Comparison of ENCODE assay signal across 31 mouse cellular contexts in genomic region chr9:67607786-67608366, GRCm38 (mm10). TPM values are rescaled to one million over a fixed set of nuclear protein-coding genes. Genes with fewer than 3 reads are reported as not detected.
DNase-seq lines count a peak whose midpoint lies in the region; ATAC-seq and TF ChIP-seq lines count a peak whose summit lies in the region.
"Had no signal": no experiment of that assay in that cellular context is flagged by ENCODE, and none has a peak within 500 bp of the region (broad histone marks: within the 10 kb centered on the region; RNA-seq: fewer than 3 reads in every experiment).

No protein-coding gene starts in this region.

- H3K27me3 ChIP-seq in heart, embryonic 14.5 days (ENCODE audit: control insufficient read depth, insufficient read depth, low read length), result no peaks in the 10 kb centered on the region
- H3K27me3 ChIP-seq in midbrain, embryonic 11.5 days (ENCODE audit: control insufficient read depth, insufficient read depth, low read length), result no peaks in the 10 kb centered on the region
- H3K27me3 ChIP-seq in midbrain, embryonic 16.5 days (ENCODE audit: control insufficient read depth, insufficient read depth, low read depth, low read length), result no peaks in the 10 kb centered on the region
- H3K27me3 ChIP-seq in liver, embryonic 11.5 days (replicated peaks; ENCODE audit: control insufficient read depth, insufficient read depth, low read length), result no peaks in the 10 kb centered on the region
- H3K27me3 ChIP-seq: embryonic facial prominence, embryonic 15.5 days; forebrain, embryonic 12.5 days; limb, embryonic 15.5 days; neural tube, embryonic 15.5 days; Patski; stomach, embryonic 15.5 days had no signal

- no peak for DNase-seq in gastrocnemius, adult 2 months
- DNase-seq in gastrocnemius, adult 18-20 months (ENCODE audit: low spot score), result no peak
- no peak for DNase-seq in heart, postnatal 25 days (ENCODE audit: low spot score)
- peak; percentile 21 for DNase-seq in midbrain, embryonic 11.5 days (ENCODE audit: low spot score, missing footprints)
- DNase-seq in mesoderm, embryonic 11.5 days (ENCODE audit: low read depth, low spot score), result peak; percentile 52
- no peak for DNase-seq in liver, embryonic 11.5 days (ENCODE audit: low spot score)
- DNase-seq: adrenal gland, postnatal 25 days; cerebellum, adult 18-20 months; cerebellum, postnatal 10 days; forebrain, postnatal 0 days; gastrocnemius, postnatal 14 days; kidney, adult 18-20 months; left cerebral cortex, postnatal 4 days; lung, adult 2 months; lung, postnatal 10 days; retina, postnatal 1 day; right cerebral cortex, postnatal 25 days; thymus, postnatal 14 days had no signal

- H3K4me1 ChIP-seq in heart, embryonic 14.5 days (ENCODE audit: control insufficient read depth in 2 of 2, insufficient read depth in 2 of 2, low read length in 2 of 2), result peaks cover 10 to 22% of the 10 kb centered on the region in 2 experiments
- no peaks in the 10 kb centered on the region for H3K4me1 ChIP-seq in midbrain, embryonic 11.5 days (ENCODE audit: control insufficient read depth, insufficient read depth, low read length)
- no peaks in the 10 kb centered on the region for H3K4me1 ChIP-seq in midbrain, embryonic 16.5 days (ENCODE audit: control insufficient read depth, insufficient read depth, low read length)
- no peaks in the 10 kb centered on the region for H3K4me1 ChIP-seq in liver, embryonic 11.5 days (replicated peaks; ENCODE audit: control insufficient read depth, insufficient read depth, low read length)
- H3K4me1 ChIP-seq: forebrain, embryonic 12.5 days had no signal

- no peaks in the 10 kb centered on the region for H3K36me3 ChIP-seq in heart, embryonic 14.5 days (ENCODE audit: control insufficient read depth, insufficient read depth, low read length)
- no peaks in the 10 kb centered on the region for H3K36me3 ChIP-seq in midbrain, embryonic 11.5 days (ENCODE audit: control insufficient read depth, insufficient read depth, low read length)
- H3K36me3 ChIP-seq in midbrain, embryonic 16.5 days (ENCODE audit: control insufficient read depth, insufficient read depth, low read length), result no peaks in the 10 kb centered on the region
- no peaks in the 10 kb centered on the region; the same call in 1 of the 2 replicates for H3K36me3 ChIP-seq in liver, embryonic 11.5 days (ENCODE audit: control insufficient read depth, insufficient read depth, low read length)
- H3K36me3 ChIP-seq: embryonic facial prominence, embryonic 15.5 days; forebrain, embryonic 12.5 days; limb, embryonic 15.5 days; neural tube, embryonic 15.5 days; stomach, embryonic 15.5 days had no signal

- H3K27ac ChIP-seq in gastrocnemius, adult 2 months, result peak overlapping the region; percentile 57
- H3K27ac ChIP-seq in heart, embryonic 14.5 days (replicated peaks in 1 of 2; ENCODE audit: control insufficient read depth in 1 of 2, insufficient read depth in 1 of 2, low read depth in 2 of 2, low read length in 2 of 2), result peak overlapping the region; percentile 21 to 32; a peak in 1 of 4 replicates
- H3K27ac ChIP-seq in midbrain, embryonic 11.5 days (ENCODE audit: low read depth, low read length), result no peak overlapping the region
- H3K27ac ChIP-seq in midbrain, embryonic 16.5 days (ENCODE audit: low read length), result no peak overlapping the region
- H3K27ac ChIP-seq in liver, embryonic 11.5 days (ENCODE audit: low read depth, low read length), result no peak overlapping the region
- H3K27ac ChIP-seq: embryonic facial prominence, embryonic 15.5 days; forebrain, embryonic 12.5 days; limb, embryonic 15.5 days; liver, embryonic 14.5 days; macrophage; neural tube, embryonic 15.5 days; stomach, embryonic 15.5 days had no signal

- no peak for ATAC-seq in heart, embryonic 14.5 days (ENCODE audit: insufficient number of reproducible peaks, insufficient read depth, low FRiP score, low read depth)
- ATAC-seq in midbrain, embryonic 11.5 days (ENCODE audit: low FRiP score), result no peak
- no peak for ATAC-seq in midbrain, embryonic 16.5 days
- no peak for ATAC-seq in liver, embryonic 11.5 days (replicated peaks; ENCODE audit: low FRiP score)
- ATAC-seq: forebrain, postnatal 0 days; hindbrain, embryonic 16.5 days; Patski had no signal

- no peak overlapping the region for H3K4me3 ChIP-seq in gastrocnemius, adult 2 months
- no peak overlapping the region for H3K4me3 ChIP-seq in heart, embryonic 14.5 days (ENCODE audit: control insufficient read depth in 1 of 2, insufficient read depth in 1 of 2, low read depth in 1 of 2, low read length in 2 of 2)
- H3K4me3 ChIP-seq in midbrain, embryonic 11.5 days (ENCODE audit: low read depth, low read length), result no peak overlapping the region
- no peak overlapping the region for H3K4me3 ChIP-seq in midbrain, embryonic 16.5 days (ENCODE audit: low read depth, low read length)
- H3K4me3 ChIP-seq in liver, embryonic 11.5 days (ENCODE audit: low read depth, low read length), result no peak overlapping the region
- H3K4me3 ChIP-seq: embryonic facial prominence, embryonic 15.5 days; forebrain, embryonic 12.5 days; limb, embryonic 15.5 days; neural tube, embryonic 15.5 days; stomach, embryonic 15.5 days had no signal

- no peaks in the 10 kb centered on the region for H3K9me3 ChIP-seq in heart, embryonic 14.5 days (ENCODE audit: control insufficient read depth, low read length)
- no peaks in the 10 kb centered on the region for H3K9me3 ChIP-seq in midbrain, embryonic 11.5 days (ENCODE audit: control insufficient read depth, low read length)
- H3K9me3 ChIP-seq in midbrain, embryonic 16.5 days (replicated peaks; ENCODE audit: control insufficient read depth, low read length, poor library complexity, severe bottlenecking), result no peaks in the 10 kb centered on the region
- H3K9me3 ChIP-seq in liver, embryonic 11.5 days (ENCODE audit: control insufficient read depth, low read length), result no peaks in the 10 kb centered on the region
- H3K9me3 ChIP-seq: embryonic facial prominence, embryonic 15.5 days; forebrain, embryonic 12.5 days; limb, embryonic 15.5 days; neural tube, embryonic 15.5 days; stomach, embryonic 15.5 days had no signal

- peak overlapping the region; percentile 12; the same call in 1 of the 2 replicates for H3K9ac ChIP-seq in heart, embryonic 14.5 days (ENCODE audit: low read length)
- H3K9ac ChIP-seq in midbrain, embryonic 11.5 days (ENCODE audit: low read length), result no peak overlapping the region
- H3K9ac ChIP-seq in midbrain, embryonic 16.5 days (ENCODE audit: low read depth, low read length), result no peak overlapping the region
- H3K9ac ChIP-seq in liver, embryonic 11.5 days (ENCODE audit: low read depth, low read length), result no peak overlapping the region
- H3K9ac ChIP-seq: embryonic facial prominence, embryonic 15.5 days; forebrain, embryonic 12.5 days; forebrain, postnatal 0 days; limb, embryonic 15.5 days; liver, embryonic 14.5 days; neural tube, embryonic 15.5 days; stomach, embryonic 15.5 days had no signal

- 53% methylated on average over 9 of the region's 9 CpGs for WGBS in heart, embryonic 14.5 days
- WGBS in midbrain, embryonic 11.5 days, result 81% methylated on average over 9 of the region's 9 CpGs
- WGBS in midbrain, embryonic 16.5 days, result 81% methylated on average over 9 of the region's 9 CpGs
- WGBS in liver, embryonic 11.5 days, result 82% methylated on average over 9 of the region's 9 CpGs

- intact Hi-C loops in gastrocnemius, adult 2 months (cut with DNase I), result no loop called here
- intact Hi-C loops in heart, postnatal 25 days (cut with DNase I), result no loop called here

- no peak for TF ChIP-seq CTCF in gastrocnemius, adult 2 months (IDR thresholded peaks at IDR 0.05)

- H3K4me2 ChIP-seq in heart, embryonic 14.5 days (ENCODE audit: low read length), result no peak overlapping the region
- H3K4me2 ChIP-seq in midbrain, embryonic 11.5 days, result no peak overlapping the region
- no peak overlapping the region for H3K4me2 ChIP-seq in midbrain, embryonic 16.5 days (ENCODE audit: low read length)
- H3K4me2 ChIP-seq in liver, embryonic 11.5 days, result no peak overlapping the region
- H3K4me2 ChIP-seq: embryonic facial prominence, embryonic 15.5 days; forebrain, embryonic 12.5 days; limb, embryonic 15.5 days; neural tube, embryonic 15.5 days; stomach, embryonic 15.5 days had no signal

RNA-seq across cellular contexts. Expression of gene Tln2, which starts 48.4 kb away (rescaled TPM):
- total RNA-seq in gastrocnemius, adult 2 months (2021), result 10 to 100 TPM; 82.5 to 83.1 TPM
- total RNA-seq in gastrocnemius, adult 18-20 months (2021), result 10 to 100 TPM; 62.3 to 75.9 TPM
- 66.0 and 76.0 TPM in 2 replicates for polyA plus RNA-seq in heart, embryonic 14.5 days (2014; fragmentation: Nextera tagmentation; extraction: Ambion mirVana)
- total RNA-seq in heart, postnatal 25 days (2021), result 10 to 100 TPM; 89.4 to 91.5 TPM
- polyA plus RNA-seq in midbrain, embryonic 11.5 days (2014; fragmentation: Nextera tagmentation; extraction: Ambion mirVana), result 16.8 and 17.9 TPM in 2 replicates
- polyA plus RNA-seq in midbrain, embryonic 16.5 days (2015; fragmentation: Nextera tagmentation; extraction: Ambion mirVana), result 24.8 and 26.7 TPM in 2 replicates
- polyA plus RNA-seq in liver, embryonic 11.5 days (2014; fragmentation: Nextera tagmentation; extraction: Ambion mirVana), result 10.2 and 12.7 TPM in 2 replicates
- total RNA-seq: megakaryocyte-erythroid progenitor cell, adult 5-6 weeks; MEL had no signal

Comparison
In these comparisons a context has a peak if more than half of its experiments do, and no peak if none do; other contexts are left out.
1. DNase-seq: peak in midbrain, embryonic 11.5 days (single experiment) and mesoderm, embryonic 11.5 days (single experiment); none in gastrocnemius, adult 2 months (single experiment), gastrocnemius, adult 18-20 months (single experiment), heart, postnatal 25 days (single experiment) and liver, embryonic 11.5 days (single experiment).
2. H3K27ac ChIP-seq: peak in gastrocnemius, adult 2 months (single experiment) and heart, embryonic 14.5 days (2 of 2); none in midbrain, embryonic 11.5 days (single experiment), midbrain, embryonic 16.5 days (single experiment) and liver, embryonic 11.5 days (single experiment).